Mouse (Mus musculus): ENCODE measurements at regions not wholly inside any gene's neighbourhood (a gene's known extent, or its start where the extent isn't known, plus 50 kb on each side); places are given as distances from the start of the nearest gene placed in this dataset.

DNA sequence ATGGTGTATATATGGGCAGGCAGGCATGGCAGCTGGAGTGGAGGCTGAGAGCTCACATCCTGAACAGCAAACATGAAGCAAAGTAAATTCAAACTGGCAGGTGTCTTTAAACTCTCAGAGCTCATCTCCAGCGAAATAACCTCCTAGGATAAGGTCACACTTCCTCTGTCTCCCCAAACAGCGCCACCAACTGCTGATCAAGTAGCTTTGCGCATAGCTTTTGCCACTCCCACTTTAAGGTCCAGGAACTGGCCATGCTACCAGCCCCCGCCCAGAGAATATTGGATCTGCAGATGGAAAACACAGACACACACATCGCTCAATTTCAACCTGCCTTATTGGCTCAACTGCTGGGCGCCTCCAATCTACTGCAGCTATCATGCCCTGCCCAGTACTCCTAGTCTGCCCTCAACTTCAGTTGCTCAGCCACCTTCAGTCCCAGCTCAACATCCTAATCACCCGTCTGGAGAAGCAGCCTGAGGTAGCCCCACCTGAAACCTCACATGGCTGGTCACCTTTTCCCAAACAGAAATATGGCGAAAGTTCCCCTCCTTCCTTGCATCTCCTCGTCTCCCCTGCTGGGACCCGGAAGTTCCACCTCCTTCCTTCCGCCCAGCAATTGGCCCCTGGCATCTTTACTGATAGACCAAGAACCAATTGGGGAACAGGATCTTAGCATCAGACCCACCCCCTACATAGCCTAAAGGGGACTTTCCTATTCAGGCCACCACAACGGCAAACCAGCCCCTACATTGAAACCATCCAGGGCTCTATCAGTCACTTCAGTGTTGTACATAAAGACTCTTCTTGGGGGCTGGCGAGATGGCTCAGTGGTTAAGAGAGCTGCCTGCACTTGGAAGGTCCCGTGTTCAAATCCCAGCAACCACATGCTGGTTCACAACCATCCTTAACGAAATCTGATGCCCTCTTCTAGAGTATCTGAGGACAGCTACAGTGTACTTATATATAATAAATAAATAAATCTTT lies 70.4 kb upstream of the Slc38a4 start:
- DNase-seq = no peak

DNA sequence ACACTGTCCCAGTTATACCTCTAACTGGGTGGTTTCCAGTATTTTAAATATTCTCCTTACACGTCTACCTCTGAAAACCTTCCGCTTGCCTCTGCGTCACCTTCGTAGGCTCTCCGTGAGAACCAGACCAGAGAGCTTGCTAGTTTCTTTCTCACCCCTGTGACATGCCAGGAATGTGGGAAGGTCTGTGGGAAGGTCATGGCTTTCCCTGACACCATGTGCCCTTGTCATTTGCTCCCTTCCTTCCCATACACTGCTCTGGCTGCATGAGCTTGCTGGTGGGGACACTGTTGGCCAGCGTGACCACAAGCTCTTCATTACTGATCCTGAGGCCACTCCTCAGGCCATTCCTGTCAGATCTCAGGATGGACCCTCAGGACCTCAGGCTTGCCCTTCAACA lies 66.5 kb upstream of the Slc38a4 start:
- DNase-seq = no peak

DNA sequence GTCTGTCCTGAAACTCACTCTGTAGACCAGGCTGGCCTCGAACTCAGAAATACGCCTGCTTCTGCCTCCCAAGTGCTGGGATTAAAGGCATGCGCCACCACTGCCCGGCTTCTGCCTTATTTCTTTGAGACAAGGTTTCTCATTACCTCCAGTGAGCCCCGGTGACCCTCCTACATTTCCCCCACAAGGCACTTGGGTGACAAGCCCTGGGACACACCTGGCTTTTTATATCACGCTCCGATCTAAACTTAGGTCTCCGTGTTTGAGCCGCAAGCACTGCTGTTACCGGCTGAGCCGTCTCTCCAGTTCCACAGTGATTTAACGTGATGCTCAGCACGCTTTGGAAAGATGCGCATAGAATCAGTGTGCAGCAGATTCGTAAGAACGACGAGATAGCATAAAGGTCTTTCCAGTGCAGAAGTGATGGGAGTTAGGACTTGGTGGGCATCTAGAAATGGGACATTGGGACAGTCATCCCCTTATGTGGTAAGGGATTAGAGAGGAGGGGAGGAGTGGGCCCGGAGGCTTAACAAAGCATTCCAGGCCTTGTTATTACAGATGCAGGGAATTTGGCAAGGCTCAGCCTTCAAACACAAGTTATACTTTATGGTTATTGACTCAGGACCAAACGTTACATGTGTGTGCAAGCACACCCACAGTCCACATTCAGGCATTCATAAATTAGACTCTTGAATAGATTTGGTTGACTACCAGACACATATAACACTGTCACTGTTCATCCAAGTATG lies 56.9 kb upstream of the Slc38a4 start:
- no peak for DNase-seq

DNA sequence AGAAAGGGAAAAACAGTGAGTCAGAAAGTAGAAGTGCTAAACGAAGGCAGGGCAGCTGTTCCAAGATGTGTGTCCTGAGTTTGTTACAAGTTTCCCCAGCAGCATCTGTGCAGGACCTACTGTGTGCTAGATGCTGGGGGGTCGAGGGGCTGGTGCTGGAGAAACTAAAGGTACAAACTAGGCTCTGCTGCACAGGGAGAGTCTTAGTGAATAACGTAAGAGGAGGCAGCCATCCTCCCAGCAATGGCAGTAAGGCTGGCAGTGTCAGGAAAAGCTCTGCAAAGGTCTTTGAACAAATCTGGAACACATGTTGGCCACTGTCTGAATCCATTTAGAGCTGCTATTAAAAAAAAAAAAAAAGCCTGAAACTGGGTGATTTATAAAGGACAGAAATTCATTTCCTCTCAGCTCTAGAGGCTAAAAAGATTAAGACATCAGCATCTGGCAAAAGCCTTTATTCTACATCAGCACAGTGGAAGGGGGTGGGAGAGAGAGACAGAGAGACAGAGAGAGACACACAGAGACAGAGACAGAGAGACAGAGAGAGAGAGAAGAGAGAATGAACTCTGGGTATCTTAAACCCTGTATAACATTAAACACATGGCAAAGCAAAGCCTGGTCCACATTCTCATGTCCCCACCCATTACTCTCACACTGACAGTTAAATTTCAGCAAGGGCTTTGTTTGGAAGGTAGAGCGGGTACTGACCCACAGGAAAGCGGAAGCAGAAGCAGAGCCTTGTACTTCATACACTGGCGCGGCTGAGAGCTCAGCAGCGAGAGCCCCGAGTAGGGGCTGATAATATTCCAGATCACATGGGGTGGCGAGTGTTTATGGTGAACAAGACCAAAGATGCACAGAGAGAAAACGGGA lies 55.8 kb upstream of the Slc38a4 start:
- DNase-seq = no peak

DNA sequence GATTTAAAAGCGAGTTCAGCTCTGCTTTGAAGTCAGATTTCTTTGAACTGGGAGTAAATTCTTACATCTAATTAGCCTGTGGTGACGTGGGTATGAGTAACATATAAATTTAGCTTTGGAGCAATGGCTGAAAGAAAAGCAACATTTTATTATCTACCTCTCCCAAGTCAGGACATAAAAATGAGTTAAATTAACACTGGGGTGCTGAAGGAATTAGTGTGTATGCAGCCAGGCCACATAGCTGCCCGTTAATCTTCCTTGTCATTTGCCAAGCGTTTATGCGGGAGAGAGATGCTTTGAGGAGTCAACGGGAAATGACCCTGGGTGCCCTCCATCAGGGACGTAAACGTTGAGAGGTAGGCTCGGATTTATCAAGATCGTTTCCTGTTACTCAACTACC lies 52.0 kb upstream of the Slc38a4 start:
- no peak for DNase-seq

DNA sequence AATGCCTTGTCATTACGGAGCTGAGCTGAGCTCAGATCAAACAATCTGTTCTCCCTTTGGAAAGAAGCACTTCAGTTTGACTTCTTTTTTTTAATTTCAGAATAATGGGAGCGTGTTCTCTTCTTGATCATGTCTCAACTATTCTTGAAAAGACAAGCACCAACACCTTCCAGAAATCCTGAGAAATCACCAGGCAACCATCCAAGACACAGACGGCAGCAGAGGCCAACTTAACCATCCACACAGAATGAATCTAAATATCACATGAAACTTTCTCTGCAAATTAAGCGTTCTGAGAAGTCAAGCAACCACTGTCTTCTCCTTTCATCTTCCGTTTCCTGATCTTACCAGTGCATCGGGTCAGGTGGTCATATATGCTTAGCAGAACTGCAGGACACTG lies 50.8 kb upstream of the Slc38a4 start:
- DNase-seq = no peak
